Mouse (Mus musculus) hematopoietic stem cell, adult 5-6 weeks (primary cell): ENCODE results near the gene Uchl1. TPM values are rescaled to one million over a fixed set of nuclear protein-coding genes. Genes with fewer than 3 reads are reported as not detected.

Source experiments
- ATAC-seq, 2 experiments: fragments of 125-278 bp in 1 of 2; replicated peaks in 1 of 2; 2 replicates each; pipeline ENCODE4 v1.8.0; 2016 to 2017; ENCODE audit warnings: inconsistent platforms in 2 of 2, mild to moderate bottlenecking in 2 of 2, moderate number of reproducible peaks in 2 of 2, low read depth in 1 of 2, moderate TSS enrichment in 1 of 2; ENCODE audit not compliant: low FRiP score in 2 of 2, poor library complexity in 2 of 2, severe bottlenecking in 2 of 2, insufficient read depth in 1 of 2, low TSS enrichment in 1 of 2
- total RNA-seq: library from RNA; stranded (forward); fragments of 172-1452, 232-1000 nt; gene quantifications from 2 replicates; pipeline ENCODE4 v1.2.3, GENCODE M21; 2017

Uchl1 gene
- total RNA-seq, 1 experiment from 2014 or later, result 4.0 TPM

DNA sequence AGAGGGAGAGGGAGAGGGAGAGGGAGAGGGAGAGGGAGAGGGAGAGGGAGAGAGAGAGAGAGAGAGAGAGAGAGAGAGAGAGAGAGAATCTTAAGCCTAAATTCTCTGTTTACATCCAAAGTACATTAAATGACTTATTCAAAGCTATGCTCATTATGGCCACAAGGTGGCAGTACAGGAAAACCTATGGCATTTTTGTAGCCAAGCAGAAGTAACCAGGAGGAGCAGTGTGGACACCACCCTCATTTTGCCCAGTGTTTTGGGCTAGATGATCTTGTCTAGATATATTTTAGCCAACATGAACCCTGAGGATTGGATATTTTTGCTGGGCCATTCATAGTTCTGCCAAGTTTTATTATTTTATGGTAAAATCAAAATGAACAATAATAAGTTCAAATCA, 21.2 kb downstream of the Uchl1 start:
- ATAC-seq, result peak in 1 of 2 experiments; percentile 58; a peak in 2 of 4 replicates

DNA sequence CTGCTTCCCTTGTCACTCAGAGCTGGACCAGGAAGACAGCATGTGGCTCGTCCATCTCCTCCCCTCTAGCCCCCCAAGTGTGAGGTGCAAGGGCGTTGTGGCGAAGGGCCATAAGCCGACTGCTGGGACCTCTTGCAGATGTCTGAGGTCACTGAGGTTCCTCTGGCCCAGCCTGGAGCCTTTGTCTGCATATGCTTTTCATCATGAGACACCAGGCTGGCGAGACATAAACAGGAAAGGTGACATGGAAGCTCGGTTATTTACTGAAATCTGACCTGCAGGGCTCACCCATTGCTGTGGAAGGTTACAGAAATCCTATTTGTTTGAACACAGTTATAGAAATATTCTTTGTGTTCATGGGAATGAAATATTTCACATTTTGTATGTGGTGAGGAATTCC, 24.0 kb downstream of the Uchl1 start:
- ATAC-seq, result no peak

DNA sequence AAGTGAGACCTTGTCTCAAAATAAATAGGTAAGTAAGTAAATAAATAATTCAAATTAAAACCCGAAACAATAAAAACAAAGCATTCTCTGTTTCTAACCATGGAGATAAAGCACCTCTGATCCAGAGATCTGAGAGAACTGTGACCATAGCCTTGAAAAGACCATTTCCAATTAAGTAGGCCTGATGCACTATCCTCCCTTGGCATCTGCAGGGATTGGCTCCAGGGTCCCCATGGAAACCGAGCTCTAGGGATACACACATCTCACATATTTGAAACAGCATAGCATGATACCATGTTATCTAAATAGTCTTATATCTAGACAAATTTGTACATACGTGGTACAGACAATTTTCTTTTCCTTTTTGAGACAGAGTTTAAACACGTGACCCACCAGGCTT, 26.1 kb downstream of the Uchl1 start:
- no peak for ATAC-seq

DNA sequence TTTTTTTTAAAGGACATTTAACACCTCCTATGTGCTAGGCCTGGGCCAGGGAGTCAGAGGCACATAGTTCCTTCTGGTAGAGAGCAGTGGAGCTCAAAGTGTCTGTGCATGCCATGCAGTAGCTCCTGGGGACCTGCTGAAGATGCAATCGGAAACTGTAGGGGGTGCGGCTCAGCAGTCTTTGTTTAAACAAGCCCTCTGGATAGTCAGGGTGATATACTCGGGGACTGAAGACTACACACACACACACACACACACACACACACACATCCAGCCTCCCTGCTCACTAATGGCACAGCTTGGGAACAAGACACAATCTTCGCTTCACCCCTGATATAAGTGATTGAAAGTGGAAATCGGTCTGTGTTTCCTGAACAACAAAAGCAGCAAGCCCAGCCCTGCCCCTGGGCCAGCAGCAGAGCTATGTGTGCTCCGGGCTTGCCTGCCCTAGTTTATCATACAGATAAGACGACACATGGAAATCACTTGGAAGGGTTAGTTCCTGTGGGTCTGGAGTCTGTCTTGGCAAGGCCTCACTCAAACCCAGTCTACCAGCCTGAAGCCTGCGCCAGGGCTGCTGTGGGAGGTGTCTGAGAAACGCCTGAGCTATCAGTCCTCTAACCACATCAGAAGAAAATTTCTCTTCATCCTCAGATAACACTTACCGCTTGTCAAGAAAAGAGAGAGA, 27.6 kb downstream of the Uchl1 start:
- ATAC-seq, result no peak

DNA sequence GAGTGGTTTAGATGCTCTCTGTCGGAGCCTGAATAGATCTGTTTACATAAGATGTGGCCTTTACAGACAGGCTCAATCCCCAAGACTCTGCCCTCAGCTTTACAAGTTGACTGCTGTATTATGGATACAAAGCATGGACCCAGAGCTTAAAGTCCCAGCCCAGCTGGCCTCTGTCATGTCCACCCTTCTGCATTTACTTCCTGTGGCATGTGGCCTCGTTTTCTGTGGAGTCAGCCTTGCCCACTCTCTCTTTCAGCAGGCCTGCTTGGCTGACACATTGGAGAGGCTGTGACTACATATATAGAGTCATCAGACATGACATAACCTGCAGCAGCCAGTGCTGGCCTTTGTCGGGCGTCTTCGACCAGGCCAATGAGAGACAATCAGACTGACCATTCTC, 32.0 kb downstream of the Uchl1 start:
- no peak for ATAC-seq

DNA sequence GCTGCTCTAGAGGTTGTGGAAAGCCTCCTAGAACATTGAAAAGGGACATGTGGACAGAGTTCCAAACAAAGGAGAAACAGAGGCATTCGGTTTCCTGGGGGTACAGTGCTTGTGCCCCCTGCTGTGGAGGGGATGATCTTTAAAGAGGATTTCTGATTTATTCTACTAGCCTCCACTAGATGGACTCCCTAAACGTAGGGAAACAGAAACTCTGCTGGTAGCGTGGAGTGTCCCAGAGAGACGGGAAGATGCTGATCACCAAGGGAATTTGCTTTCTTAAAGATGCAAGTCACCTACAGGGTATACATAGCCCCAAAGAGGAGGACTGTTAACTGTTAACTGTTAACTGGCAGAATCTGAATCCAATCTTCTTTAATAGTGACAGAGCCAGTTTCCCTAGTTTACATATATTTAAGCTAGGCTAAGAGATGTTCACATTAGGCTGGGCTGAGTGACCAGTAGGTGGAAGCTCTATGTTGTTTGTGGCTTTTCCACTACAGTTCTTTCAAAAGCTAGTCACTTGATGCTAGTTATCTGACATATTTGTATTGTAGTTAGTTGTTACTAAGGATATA, 34.6 kb downstream of the Uchl1 start:
- ATAC-seq, result 0 out of 4 replicates have a peak, but pooled peaks of 1 of the 2 experiments have one; percentile 4

DNA sequence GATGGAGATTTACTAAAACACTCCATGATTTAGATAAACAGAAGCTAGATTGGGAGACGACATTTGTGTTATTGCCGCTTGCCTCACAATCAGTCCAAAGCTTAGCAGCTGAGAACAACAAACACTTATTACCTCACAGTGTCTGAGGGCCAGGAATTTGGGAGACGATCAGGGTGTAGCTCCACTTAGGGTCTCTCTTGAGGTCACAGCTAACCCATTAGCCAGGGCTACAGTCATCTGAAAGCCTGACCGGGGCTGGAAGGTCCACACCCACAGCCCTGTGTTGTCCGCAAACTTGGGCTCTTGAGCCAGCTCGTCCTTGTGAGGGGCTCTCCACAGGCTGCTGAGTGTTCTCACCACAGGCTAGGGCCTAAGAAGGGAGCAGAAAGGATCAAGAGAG, 36.9 kb downstream of the Uchl1 start:
- ATAC-seq, result no peak

DNA sequence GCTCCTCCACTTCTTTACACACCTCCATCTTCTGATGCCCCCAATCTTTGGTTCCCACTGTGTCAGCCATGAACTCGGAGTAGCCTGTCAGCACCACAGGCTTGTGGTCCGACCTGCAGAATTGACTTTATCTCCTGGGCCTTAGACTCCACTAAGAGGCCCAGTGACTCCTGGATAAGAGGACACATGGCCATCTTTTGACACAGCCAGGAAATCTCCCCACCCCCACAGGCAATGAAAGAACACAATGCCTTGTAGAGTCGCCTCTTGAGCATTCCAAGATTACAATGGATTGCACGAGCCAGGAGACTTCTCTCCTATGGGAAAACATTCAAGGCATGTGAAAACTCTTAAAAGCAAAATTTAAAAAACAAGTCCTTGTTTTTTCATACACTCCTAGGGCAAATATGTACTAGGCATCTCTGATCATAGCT, 39.6 kb downstream of the Uchl1 start:
- no peak for ATAC-seq

DNA sequence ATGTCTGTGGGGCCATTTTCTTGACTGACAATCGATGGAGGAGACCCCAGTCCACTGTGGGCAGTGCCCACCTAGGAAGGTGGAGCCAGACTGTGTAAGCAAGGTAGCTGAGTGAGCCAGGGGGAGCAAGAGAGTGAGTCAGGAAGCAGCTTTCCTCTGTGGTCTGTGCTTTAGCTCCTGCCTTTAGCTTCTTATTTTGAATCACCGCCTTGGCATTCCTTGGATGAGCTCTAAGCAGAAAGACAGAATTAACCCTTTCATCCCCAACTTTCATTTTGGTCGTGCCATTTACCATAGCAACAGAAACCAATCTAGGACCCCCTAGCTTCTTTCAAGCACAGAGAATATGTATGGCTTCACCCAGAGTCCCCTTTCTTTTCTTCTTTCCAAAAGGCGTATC, 42.0 kb downstream of the Uchl1 start:
- no peak for ATAC-seq

DNA sequence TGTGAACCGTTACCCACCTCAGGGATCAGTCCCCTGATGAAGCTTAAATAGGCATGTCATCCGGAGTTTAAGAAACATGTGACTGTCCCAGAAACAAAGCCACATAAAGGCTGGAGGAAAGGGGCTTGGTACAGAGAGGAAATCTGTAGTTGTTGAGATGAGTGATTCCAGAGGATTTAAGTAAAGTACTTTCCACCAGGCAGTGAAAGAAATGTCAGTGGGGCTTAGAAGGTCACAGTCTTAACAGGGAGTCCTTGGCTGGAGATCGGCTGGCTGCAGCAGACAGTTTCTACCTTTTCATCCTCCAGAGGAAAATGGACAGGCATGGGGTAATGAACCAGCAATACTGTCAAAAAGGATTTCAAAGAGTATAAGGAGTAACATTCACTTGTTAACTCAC, 42.5 kb downstream of the Uchl1 start:
- ATAC-seq, result no peak

DNA sequence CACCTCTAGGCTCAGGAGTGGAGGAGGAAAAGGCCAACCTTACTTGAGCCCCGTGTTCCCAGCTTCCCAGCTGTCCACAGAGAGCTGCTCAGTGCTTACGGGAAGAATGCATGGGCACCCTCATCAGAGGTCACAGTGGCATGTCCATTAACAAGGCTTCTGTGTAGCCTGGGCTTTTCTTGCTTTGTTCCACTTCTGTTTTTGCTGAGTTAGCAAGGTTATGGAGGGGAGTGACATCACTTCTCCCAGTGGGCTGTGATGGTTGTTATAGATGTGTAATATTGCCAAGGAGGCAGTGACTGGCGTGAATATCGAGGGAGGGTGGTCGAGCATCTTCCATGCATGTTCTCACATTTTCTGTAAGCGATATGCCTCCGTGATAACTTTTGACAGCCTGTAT, 43.0 kb downstream of the Uchl1 start:
- no peak for ATAC-seq

DNA sequence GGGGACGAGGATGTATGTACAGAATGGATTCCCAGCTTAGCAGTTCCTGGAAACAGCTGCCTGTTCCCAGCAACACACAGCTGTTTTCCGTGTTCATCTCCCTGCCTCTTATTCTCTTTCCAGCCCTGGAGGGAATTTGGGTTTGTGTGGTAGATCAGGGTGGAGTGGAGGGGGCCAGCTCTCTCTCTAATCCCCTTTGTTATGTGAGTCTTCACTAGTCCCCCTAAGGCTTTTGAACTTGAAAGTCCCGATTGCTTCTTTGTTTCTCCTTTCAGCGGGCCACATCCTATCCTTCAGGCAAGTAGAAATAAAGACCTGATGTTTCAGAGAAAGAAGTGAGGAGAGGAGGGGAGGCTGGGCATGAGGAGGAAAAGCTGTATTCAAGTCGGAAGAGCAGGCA, 45.0 kb downstream of the Uchl1 start:
- no peak for ATAC-seq

DNA sequence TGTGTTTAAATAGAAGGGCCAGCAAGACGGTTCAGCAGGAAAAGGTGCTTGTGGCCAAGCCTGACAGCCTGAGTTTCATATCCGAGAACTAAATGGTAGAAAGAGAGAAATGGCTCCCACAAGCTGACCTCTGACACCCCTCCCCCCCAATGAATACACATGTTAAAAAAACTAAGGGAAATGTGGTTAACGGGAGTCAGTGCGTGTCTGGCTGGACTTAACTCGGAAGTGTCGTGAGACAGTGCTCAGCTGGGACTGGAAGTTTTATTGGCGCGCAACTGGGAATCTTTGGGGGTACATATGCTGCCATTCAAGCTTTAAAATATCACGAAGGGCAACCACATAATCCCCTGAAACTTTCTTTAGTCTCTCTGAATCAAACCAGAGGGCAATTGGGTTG, 46.7 kb downstream of the Uchl1 start:
- no peak for ATAC-seq

DNA sequence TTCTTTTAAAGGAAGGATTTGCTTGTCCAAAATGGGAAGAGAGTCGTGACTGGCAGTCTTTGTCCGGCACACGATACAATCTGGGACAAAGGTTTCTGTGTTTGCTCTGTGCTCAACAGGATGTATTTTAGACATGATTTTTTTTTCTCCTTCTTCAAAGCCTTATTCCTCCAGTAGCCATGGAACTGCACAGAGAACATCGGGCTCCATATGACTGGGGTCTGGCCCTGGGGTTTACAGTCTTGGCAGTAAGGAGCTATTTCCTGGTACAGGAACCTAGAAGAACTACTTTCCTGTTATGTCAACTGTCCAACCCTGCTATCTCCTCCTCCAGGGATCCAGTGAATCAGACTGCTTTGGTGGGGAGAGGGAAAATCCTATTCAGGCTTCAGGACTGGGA, 47.1 kb downstream of the Uchl1 start:
- ATAC-seq, result no peak

DNA sequence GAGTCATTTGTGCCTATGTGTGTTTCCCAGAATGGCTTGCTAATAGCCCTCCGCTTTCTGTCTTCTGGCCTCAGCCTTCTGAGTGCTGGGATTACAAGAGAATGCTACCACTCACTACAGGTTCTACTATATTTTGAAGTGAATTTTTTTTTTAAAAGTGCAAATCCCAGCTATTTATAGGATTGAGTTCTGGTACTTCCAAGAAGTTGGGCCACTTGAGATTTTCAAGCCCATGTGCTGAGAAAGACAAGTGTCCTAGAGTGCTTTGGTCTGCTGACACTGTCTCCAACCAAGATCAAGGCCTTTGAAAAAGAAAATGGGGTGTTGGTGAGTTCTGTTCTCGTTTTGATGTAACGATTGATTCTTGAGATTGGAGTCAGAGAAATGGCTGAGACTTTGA, 47.7 kb downstream of the Uchl1 start:
- ATAC-seq, result no peak

DNA sequence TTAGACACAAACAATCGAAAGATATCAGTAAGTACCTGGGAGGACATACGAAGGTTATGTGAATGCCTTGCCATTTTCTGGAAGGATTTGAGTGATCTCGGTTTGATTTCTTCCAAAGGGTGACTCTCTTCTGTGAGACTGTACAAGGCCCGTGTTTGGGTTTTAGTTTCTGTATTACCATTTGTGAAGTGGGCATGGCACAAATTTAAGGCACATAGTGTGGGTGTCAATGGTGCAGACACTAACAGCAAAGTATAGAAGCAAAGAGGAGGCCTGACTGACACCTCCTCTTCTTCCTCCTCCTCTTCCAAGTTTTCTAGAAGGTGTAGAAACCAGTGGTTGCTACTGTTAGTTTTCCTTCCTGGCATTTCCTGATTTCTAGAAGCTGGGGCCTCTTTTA, 53.4 kb downstream of the Uchl1 start:
- ATAC-seq, result no peak

DNA sequence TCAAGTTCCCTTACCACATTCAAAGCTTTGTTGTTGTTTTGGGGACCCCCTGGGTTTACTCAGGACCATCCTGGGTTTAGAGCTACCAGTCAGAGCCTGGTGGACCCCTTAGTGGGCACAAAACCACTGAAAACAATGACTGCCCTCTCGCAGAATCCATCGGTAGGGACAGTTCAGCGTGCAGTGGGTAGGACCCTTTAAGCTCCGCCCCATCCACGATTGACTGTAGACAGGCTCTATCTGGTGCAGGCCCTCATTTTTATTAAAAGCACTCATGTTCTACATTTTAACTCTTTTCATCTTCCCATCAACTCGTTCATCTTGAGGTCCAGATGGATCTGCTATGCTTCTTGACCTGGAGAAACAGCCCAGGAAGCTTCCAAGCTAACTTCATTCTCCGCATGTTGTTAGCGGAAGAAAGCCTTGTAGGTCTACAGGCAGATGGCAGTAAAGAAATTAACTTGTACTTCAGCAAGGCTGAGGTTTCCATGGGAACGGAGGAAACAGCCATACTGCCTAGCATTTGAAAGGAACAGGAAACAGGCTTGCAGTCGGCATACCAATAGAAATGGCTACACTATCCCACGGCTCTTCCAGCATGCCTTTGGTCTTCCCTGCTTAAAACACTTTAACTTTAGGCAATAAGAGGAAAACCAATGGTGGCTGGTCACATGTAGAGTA, 54.9 kb downstream of the Uchl1 start:
- ATAC-seq, result peak; percentile 53 to 78; a peak in 3 of 4 replicates

DNA sequence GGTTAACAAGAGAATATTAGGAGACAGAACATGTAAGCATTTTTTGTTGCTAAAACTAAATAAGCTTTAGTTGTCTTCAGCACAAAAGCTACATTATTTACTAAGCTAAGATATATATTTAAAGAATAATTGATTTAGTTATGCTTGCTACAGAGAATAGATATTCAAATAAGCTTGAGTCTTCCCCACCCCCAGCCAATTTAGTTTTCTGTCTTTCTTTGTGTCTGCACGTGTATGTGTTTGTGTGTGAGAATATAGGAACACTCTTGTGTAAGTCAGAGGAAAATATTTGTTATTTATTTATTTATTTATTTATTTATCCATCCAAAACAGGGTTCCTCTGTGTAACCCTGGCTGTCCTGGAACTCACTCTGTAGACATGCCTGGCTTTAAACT, 55.4 kb downstream of the Uchl1 start:
- no peak for ATAC-seq

DNA sequence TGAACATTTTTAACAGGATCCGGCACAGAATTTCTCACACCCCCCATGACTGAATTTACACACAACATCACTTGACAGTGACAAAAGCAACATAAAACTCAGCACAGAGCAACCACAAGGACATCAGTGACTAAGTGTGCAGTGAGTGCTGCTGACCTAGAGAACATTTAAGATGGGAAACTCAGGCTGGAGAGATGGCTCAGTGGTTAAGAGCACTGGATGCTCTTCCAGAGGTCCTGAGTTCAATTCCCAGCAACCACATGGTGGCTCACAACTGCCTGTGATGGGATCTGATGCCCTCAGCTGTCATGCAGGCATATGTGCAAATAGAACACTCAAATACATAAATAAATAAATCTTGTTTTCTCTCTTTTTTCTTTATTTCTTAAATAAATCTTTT, 57.7 kb downstream of the Uchl1 start:
- no peak for ATAC-seq
